27 mouse cellular contexts compared by ENCODE assay signal in genomic region chr1:127199186-127199585, GRCm38 (mm10). TPM values are rescaled to one million over a fixed set of nuclear protein-coding genes. Genes with fewer than 3 reads are reported as not detected.
DNase-seq lines count a peak whose midpoint lies in the region; ATAC-seq and TF ChIP-seq lines count a peak whose summit lies in the region.
"Had no signal": no experiment of that assay in that cellular context is flagged by ENCODE, and none has a peak within 500 bp of the region (broad histone marks: within the 10 kb centered on the region; RNA-seq: fewer than 3 reads in every experiment).

No protein-coding gene starts in this region.

- H3K27ac ChIP-seq in kidney, adult 2 months (ENCODE audit: insufficient read depth, low read depth, low read length), result peak overlapping the region; percentile 52; the same call in 1 of the 2 replicates
- H3K27ac ChIP-seq: embryonic facial prominence, embryonic 10.5 days; embryonic facial prominence, embryonic 13.5 days; forebrain, embryonic 12.5 days; forebrain, embryonic 15.5 days; heart, adult 2 months; heart, embryonic 10.5 days; heart, embryonic 13.5 days; hindbrain, embryonic 14.5 days had no signal

- no peaks in the 10 kb centered on the region for H3K27me3 ChIP-seq in kidney, adult 2 months (replicated peaks; ENCODE audit: control insufficient read depth, insufficient read depth, low read length)
- H3K27me3 ChIP-seq: embryonic facial prominence, embryonic 13.5 days; forebrain, embryonic 12.5 days; forebrain, embryonic 15.5 days; heart, embryonic 13.5 days had no signal

- ATAC-seq in megakaryocyte, adult 5-6 weeks (ENCODE audit: poor library complexity, severe bottlenecking), result no peak
- ATAC-seq: CD4-positive, CD25-positive, alpha-beta regulatory T cell, adult 4 months; forebrain, embryonic 15.5 days had no signal

- TF ChIP-seq POLR2A in kidney, adult 2 months (IDR thresholded peaks at IDR 0.05; ENCODE audit: low read depth, low read length), result no peak

- no peak for TF ChIP-seq CTCF in kidney, adult 2 months (conservative IDR thresholded peaks at IDR 0.05; ENCODE audit: insufficient read depth, insufficient read length, low read depth, low read length)

- no peaks in the 10 kb centered on the region for H3K36me3 ChIP-seq in kidney, adult 2 months (ENCODE audit: control insufficient read depth, insufficient read depth, low read length)
- H3K36me3 ChIP-seq: embryonic facial prominence, embryonic 10.5 days; embryonic facial prominence, embryonic 13.5 days; forebrain, embryonic 12.5 days; forebrain, embryonic 15.5 days; heart, embryonic 10.5 days; heart, embryonic 13.5 days had no signal

- peak; percentile 90 for DNase-seq in kidney, adult 2 months
- no peak for DNase-seq in kidney, postnatal 4 days
- DNase-seq in kidney, postnatal 14 days, result peak; percentile 36
- DNase-seq in kidney, postnatal 25 days, result peak; percentile 52 to 56
- no peak for DNase-seq in frontal cortex, postnatal 25 days (ENCODE audit: low spot score in 2 of 2)
- DNase-seq: adrenal gland, adult 2 months; adrenal gland, postnatal 14 days; cerebellum, adult 11-12 months; cerebellum, adult 8-10 months; cerebellum, postnatal 10 days; cerebellum, postnatal 36 days; embryo, embryonic 11 days; gastrocnemius, postnatal 10 days; gastrocnemius, postnatal 36 days; heart, adult 2 months; heart, postnatal 14 days; heart, postnatal 4 days had no signal

- no peak overlapping the region for H3K4me3 ChIP-seq in kidney, adult 2 months (ENCODE audit: insufficient read depth, low read depth, low read length)
- H3K4me3 ChIP-seq: embryonic facial prominence, embryonic 10.5 days; embryonic facial prominence, embryonic 13.5 days; erythroblast, embryonic 14.5 days; forebrain, embryonic 12.5 days; forebrain, embryonic 15.5 days; heart, adult 2 months; heart, embryonic 10.5 days; heart, embryonic 13.5 days had no signal

- H3K4me1 ChIP-seq in kidney, adult 2 months (ENCODE audit: control insufficient read depth, insufficient read depth, low read length), result peaks cover 12% of the 10 kb centered on the region
- H3K4me1 ChIP-seq: embryonic facial prominence, embryonic 13.5 days; forebrain, embryonic 15.5 days; heart, embryonic 10.5 days had no signal

- WGBS in kidney, adult 2 months, result 52% methylated on average over 2 of the region's 2 CpGs

RNA-seq across cellular contexts. Expression of gene Mgat5, which starts 5.6 kb away (rescaled TPM):
- polyA plus RNA-seq in kidney, adult 2 months (2012; rRNA removed), result 12.0 and 13.1 TPM in 2 replicates
- total RNA-seq in megakaryocyte, adult 5-6 weeks (2015), result 15.9 and 17.2 TPM in 2 replicates
- 14.4 and 19.0 TPM in 2 replicates for total RNA-seq in megakaryocyte, adult 5-6 weeks (2017)

Comparison
In these comparisons a context has a peak if more than half of its experiments do, and no peak if none do; other contexts are left out.
1. DNase-seq: peak in kidney, adult 2 months (single experiment), kidney, postnatal 14 days (single experiment) and kidney, postnatal 25 days (2 of 2); none in kidney, postnatal 4 days (0 of 2) and frontal cortex, postnatal 25 days (0 of 2).